Mouse (Mus musculus) duodenum, adult 2 months (tissue): ENCODE measurements around the gene Fam90a1b. TPM values are rescaled to one million over a fixed set of nuclear protein-coding genes. Genes with fewer than 3 reads are reported as not detected.

Experiments
- polyA plus RNA-seq: library from polyadenylated mRNA; depleted of rRNA; stranded (reverse); fragments of >200 nt; gene quantifications from 2 replicates; pipeline ENCODE4 v1.2.3, GENCODE M21; 2012; ENCODE audit warnings: low replicate concordance; rRNA removed

The Fam90a1b gene
- not detected in 2 replicates for polyA plus RNA-seq

GRCm38 (mm10) chrX:94366670-94367241 is at the start of gene Fam90a1b, which contains the start of gene Apoo:
Gene Fam90a1b (minus strand): TSS chrX:94366777.
Gene Apoo (plus strand): TSS chrX:94367117.

Other genes with a start within 250 kb of the Fam90a1b start
- 0.47 and 0.92 TPM in 2 replicates for gene Zfx, start 243.1 kb downstream of the Fam90a1b start, polyA plus RNA-seq
- gene Eif2s3x, start 153.9 kb downstream of the Fam90a1b start, polyA plus RNA-seq: 10.1 and 12.0 TPM in 2 replicates
- 10.2 and 19.2 TPM in 2 replicates for gene Klhl15, start 132.2 kb downstream of the Fam90a1b start, polyA plus RNA-seq
- gene Apoo, start 340 bp upstream of the Fam90a1b start, polyA plus RNA-seq: 2.5 and 4.8 TPM in 2 replicates
- 25.2 and 73.2 TPM in 2 replicates for gene Maged1, start 175.4 kb upstream of the Fam90a1b start, polyA plus RNA-seq